Mouse (Mus musculus) olfactory bulb, adult 2 months (tissue): ENCODE measurements around the gene Tmem101. TPM values are rescaled to one million over a fixed set of nuclear protein-coding genes. Genes with fewer than 3 reads are reported as not detected.

ENCODE experiments used
- H3K27ac ChIP-seq: fragments of 200-500 bp; 2 replicates; pipeline ENCODE4 v1.5.1; 2012; ENCODE audit warnings: low read depth, low read length; ENCODE audit not compliant: insufficient read depth
- H3K4me1 ChIP-seq: fragments of 200-500 bp; 2 replicates; pipeline ENCODE4 v1.6.1; 2012; ENCODE audit warnings: low read length; ENCODE audit not compliant: control insufficient read depth, insufficient read depth
- H3K4me3 ChIP-seq: fragments of 200-500 bp; 2 replicates; pipeline ENCODE4 v1.5.1; 2012; ENCODE audit warnings: mild to moderate bottlenecking, low read depth, low read length, moderate library complexity; ENCODE audit not compliant: insufficient read depth
- CTCF ChIP-seq: fragments of 200-500 bp; IDR thresholded peaks from 2 replicates; pipeline ENCODE4 v1.5.1; 2012; ENCODE audit warnings: low read depth, mild to moderate bottlenecking, low read length, moderate library complexity; ENCODE audit not compliant: insufficient read depth
- POLR2A ChIP-seq: fragments of 200-500 bp; IDR thresholded peaks from 2 replicates; pipeline ENCODE4 v1.6.1; 2012; ENCODE audit warnings: mild to moderate bottlenecking, low read depth, low read length, moderate library complexity; ENCODE audit not compliant: insufficient read depth
- WGBS: fragments of 180-500 bp; shearing (Covaris S2); methylation state at CpG from one replicate; pipeline ENCODE4 v1.1.7; 2018; 5-methylcytosine and 5-hydroxymethylcytosine counted together
- polyA plus RNA-seq: library from polyadenylated mRNA; stranded (reverse); fragments of >200 nt; gene quantifications from 2 replicates; pipeline ENCODE4 v1.2.4, GENCODE M21; 2012; ENCODE audit warnings: low replicate concordance; ENCODE audit not compliant: missing spikeins, insufficient read depth, insufficient read length

Gene Tmem101
- polyA plus RNA-seq, 1 experiment, result not detected

DNA sequence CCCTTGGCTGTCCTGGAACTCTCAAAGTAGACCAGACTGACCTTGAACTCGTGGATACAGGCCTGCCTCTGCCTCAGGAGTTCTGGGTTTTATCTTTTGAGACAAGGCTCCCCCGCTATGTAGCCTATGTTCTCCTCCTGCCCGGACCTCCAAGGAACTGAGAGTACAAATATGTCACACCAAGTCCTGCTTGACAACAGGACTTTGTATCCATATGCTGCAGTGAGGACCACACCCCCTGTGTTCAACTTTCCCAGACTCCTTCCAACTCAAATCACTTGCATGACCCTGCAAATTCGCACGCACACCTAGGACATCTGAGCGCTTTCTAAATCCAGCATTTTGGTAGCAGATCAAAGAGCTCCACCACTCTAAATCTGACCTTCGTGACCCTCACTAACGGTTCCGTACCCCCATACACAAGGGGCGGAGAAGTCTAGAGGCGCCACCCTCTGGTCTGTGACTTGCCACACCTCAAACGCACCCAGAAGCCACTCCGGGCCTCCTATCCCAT lies 11.2 kb downstream of the Tmem101 start:
- no peak overlapping the region for H3K27ac ChIP-seq
- TF ChIP-seq POLR2A, result no peak
- TF ChIP-seq CTCF, result no peak
- H3K4me1 ChIP-seq, result peaks cover 29% of the 10 kb centered on the region
- H3K4me3 ChIP-seq, result 0 out of 2 replicates have a peak overlapping the region, but pooled peaks have one; percentile 7
- WGBS, result 38% methylated on average over 13 of the region's 13 CpGs

DNA sequence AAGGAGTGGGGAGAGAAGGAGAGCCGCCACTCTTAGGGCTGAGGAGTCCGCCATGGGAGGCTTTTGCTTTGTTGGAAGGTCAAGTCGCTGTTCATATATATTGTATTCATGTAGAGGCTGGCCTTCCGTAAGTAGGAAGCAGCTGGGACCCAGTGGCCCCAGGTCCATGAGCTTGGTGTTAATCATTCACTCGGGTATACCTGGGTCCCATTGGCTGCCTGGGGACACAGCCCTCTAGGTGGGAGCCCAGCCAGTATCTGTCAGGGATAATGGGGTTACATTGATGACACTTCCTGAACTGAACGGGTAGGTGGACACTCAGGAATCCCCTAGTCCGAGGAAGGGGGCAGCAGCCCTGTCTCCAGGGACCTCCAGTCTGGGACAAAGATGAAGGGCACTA lies 13.8 kb downstream of the Tmem101 start:
- WGBS, result 82% methylated on average over 7 of the region's 7 CpGs
- TF ChIP-seq CTCF (no peak), POLR2A (no peak)

DNA sequence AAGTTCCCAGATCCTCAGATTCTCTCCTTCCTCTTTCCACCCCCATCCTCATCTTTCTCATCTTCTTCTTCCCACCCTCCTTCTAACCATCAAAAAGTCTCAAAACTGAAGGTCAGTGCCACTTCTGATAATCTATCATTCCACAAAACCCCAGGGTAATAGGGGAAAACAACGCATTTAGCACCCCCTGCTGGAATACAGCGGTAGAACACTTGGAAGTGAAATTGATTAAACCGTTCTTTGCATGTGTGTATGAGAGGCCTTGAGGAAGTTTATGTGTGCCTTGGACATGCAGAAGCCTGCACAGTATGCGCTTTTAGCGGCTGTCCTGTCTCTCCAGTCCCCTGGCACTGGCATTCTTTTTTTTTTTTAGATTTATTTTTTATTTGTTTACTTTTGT lies 15.7 kb downstream of the Tmem101 start:
- 6% methylated on average over 5 of the region's 5 CpGs for WGBS
- Histone ChIP-seq H3K27ac (no peak overlapping the region), H3K4me1 (peaks cover 9% of the 10 kb centered on the region), H3K4me3 (no peak overlapping the region)
- TF ChIP-seq CTCF, result no peak
- TF ChIP-seq POLR2A, result no peak

More for the DNA sequence above, 13.8 kb downstream of the Tmem101 start:
- Histone ChIP-seq H3K4me3 (no peak overlapping the region), H3K27ac (no peak overlapping the region), H3K4me1 (peaks cover 27% of the 10 kb centered on the region)

DNA sequence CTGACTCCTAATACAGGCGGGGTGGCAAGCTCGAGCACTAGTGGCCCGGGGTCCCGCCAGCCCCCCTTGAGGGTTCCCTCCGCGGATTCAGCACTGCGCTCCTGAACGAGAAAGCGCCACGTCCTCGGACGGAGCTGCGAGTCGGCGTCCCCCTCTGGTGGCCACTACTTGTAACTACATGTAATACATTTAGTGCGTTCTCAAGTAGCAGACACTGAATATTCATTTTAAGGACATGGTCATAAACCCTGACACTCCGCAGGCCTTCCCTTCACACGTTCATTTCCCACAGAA lies 17.8 kb downstream of the Tmem101 start:
- 0 out of 2 replicates have a peak overlapping the region, but pooled peaks have one; percentile 13 for H3K4me3 ChIP-seq
- H3K4me1 ChIP-seq, result peaks cover 7% of the 10 kb centered on the region; the same call in 1 of the 2 replicates
- WGBS, result under 1% methylated on average over 18 of the region's 18 CpGs
- TF ChIP-seq CTCF (peak; percentile 84), POLR2A (no peak)
- H3K27ac ChIP-seq, result no peak overlapping the region

DNA sequence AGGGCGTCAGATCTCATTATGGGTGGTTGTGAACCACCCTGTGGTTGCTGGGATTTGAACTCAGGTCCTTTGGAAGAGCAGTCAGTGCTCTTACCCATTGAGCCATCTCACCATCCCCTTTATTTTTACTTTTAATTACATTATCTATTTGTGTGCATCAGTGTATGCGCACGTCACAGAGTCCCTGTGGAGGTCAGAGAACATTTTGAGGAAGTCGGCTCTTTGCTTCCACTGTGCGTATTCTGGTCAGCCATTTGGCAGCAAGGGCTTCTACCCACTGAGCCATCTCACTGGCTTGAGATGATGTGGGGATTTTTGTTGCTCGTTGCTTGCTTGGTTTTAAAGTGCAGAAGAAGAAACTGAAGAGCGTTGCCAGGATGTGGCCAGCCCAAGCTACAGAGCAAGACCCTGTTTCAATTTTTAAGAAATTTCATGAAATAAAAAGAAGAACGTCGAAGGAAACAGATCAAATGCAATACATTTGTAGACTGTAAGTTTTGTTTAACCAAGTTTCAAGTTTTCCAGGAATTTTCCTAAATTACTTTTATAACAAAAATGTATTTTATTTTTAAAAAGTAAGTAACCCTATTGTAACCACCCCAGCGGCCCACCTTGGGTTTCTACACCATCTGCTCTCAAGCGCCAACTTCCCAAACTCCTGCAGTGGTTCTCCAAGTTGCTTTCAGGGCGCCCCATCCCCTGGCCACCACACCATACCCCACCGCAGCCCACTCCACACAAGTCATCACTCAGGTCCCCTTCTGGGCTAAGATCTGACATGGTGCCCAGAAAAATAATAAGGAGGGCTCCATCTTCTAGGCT lies 18.4 kb downstream of the Tmem101 start:
- H3K4me1 ChIP-seq, result peaks cover 7% of the 10 kb centered on the region; the same call in 1 of the 2 replicates
- TF ChIP-seq CTCF (no peak), POLR2A (no peak)
- H3K4me3 ChIP-seq, result 0 out of 2 replicates have a peak overlapping the region, but pooled peaks have one; percentile 13
- WGBS, result 49% methylated on average over 13 of the region's 13 CpGs
- no peak overlapping the region for H3K27ac ChIP-seq

DNA sequence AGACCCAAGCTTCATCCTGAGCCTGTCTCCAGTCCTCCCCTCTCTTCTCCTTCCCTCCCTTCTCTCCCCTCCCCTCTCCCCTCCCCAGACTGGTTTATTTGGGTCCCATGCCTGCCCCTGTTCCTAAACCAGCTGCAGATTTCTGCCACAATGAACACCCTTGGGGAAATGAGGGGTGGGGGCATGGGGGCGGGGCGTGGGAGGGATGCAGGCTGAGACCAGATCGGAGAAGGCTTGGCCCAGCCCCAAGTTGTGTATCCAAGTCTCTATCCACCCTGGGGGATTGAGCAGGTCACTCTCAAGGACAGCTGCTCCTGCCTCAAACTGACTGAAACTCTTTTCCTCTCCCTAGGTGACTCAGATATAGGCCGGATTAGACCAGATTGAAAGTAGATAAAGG lies 21.7 kb downstream of the Tmem101 start:
- Histone ChIP-seq H3K27ac (no peak overlapping the region), H3K4me1 (peaks cover 7% of the 10 kb centered on the region; the same call in 1 of the 2 replicates), H3K4me3 (no peak overlapping the region)
- 26% methylated on average over 4 of the region's 4 CpGs for WGBS
- TF ChIP-seq POLR2A, result no peak
- TF ChIP-seq CTCF, result no peak

DNA sequence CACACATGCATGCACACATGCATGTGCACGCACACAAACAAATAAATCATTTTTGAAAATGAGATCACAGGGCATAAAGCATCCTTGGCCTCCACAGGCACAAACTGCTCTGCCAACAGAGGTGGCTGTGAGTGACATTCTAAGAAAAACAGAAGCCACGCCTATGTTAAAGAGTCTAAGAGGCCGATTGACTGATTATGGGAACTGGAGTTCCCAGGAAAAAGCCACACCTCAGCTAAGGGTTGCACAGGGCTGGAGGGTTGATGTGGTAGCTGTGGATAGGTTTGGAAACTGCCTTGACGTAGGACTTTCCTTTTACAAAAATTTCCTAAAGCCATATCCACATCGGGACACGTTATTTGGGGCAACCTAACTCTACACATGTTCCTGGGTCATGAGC lies 38.8 kb downstream of the Tmem101 start:
- TF ChIP-seq CTCF (no peak), POLR2A (no peak)
- no peak overlapping the region for H3K4me3 ChIP-seq
- H3K27ac ChIP-seq, result no peak overlapping the region
- 87% methylated on average over 6 of the region's 6 CpGs for WGBS
- no peaks in the 10 kb centered on the region for H3K4me1 ChIP-seq

DNA sequence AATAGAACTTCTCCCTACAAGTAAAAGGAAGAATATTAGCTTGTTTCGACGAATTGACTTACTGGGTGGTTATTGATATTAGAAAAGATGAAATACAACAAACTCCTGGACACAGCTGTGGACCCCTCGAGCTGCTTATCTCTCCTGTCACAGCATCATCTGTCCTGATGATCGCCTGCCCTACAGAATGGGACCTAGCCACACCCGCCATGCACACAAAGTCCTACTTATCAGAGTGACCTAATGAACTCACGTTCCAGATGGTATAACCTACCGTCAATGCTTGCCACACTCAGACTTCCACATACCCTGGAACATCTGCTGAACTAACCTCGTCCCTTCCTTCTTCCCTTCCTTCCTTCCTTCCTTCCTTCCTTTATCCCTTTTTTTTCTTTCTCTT lies 40.0 kb downstream of the Tmem101 start:
- 82% methylated on average over 8 of the region's 8 CpGs for WGBS
- H3K27ac ChIP-seq, result no peak overlapping the region
- H3K4me1 ChIP-seq, result no peaks in the 10 kb centered on the region
- no peak for TF ChIP-seq CTCF
- TF ChIP-seq POLR2A, result no peak
- no peak overlapping the region for H3K4me3 ChIP-seq

DNA sequence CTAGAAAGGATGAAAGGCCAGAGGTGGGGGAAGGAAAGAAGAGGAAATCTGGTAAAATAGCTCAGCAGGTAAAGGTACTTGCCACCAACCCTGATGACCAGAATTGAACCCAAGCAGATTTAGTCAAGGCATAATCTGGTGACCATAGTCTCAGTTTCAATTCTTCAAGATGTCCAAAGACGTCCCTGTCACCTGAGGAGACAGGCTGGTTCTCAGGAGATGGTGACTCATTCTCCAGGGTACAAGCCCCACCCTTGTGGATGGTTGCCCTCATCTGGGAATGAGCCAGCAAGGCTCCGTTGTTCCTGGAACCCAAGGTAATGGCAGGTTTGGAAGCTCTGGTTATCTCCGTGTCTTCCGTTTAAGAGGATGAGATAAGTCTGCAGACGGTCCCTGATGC lies 44.6 kb downstream of the Tmem101 start:
- no peak for TF ChIP-seq CTCF
- no peak for TF ChIP-seq POLR2A
- WGBS, result 84% methylated on average over 5 of the region's 5 CpGs
- Histone ChIP-seq H3K4me3 (no peak overlapping the region), H3K27ac (no peak overlapping the region), H3K4me1 (peaks cover 5% of the 10 kb centered on the region)

DNA sequence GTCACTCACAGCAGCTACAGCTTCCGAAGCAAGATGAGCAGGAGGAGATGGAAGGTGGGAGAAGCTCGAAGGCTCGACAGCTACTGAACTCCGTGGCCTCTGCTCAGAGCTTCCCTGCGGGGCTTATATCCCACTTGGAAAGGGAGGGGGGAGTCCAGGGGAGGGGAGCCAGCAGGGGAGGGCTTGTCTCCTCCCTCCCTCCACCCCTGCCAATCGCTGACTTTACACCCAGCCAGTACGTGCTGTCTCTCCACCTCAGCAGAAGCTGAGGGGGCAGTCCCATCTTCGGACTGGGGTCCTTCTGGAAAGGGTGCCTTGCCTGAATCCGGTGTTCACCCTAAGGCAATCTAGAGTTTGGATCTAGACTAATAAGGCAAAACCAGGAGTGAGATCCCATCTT lies 48.5 kb downstream of the Tmem101 start, which contains the start of gene Pyy:
Gene Pyy, minus strand, starts transcription at position 101 of the 400 bp plus-strand sequence.
- Histone ChIP-seq H3K27ac (no peak within 1 kb of the TSS), H3K4me3 (no peak within 1 kb of the TSS; the same call in 1 of the 2 replicates), H3K4me1 (peaks cover 5% of the 10 kb centered on the region)
- TF ChIP-seq POLR2A, result no peak
- no peak for TF ChIP-seq CTCF
- 18% methylated on average over 9 of the region's 9 CpGs for WGBS
